Mouse (Mus musculus) heart, adult 2 months (tissue): ENCODE data around the gene Acaca. TPM values are rescaled to one million over a fixed set of nuclear protein-coding genes. Genes with fewer than 3 reads are reported as not detected.

Source experiments
- DNase-seq, 2 experiments: peaks; one replicate each; pipeline ENCODE4 v3.0.0; 2021
- H3K27ac ChIP-seq: fragments of 200-600 bp; 2 replicates; pipeline ENCODE4 v1.8.1; 2022
- H3K27me3 ChIP-seq: fragments of 200-500 bp; 2 replicates; pipeline ENCODE4 v1.6.1; 2012; ENCODE audit warnings: mild to moderate bottlenecking, low read length, inconsistent platforms, mixed read lengths; ENCODE audit not compliant: control insufficient read depth, insufficient read depth
- H3K36me3 ChIP-seq: fragments of 200-500 bp; 2 replicates; pipeline ENCODE4 v1.6.1; 2012; ENCODE audit warnings: low read length, inconsistent platforms; ENCODE audit not compliant: control insufficient read depth, insufficient read depth
- H3K4me1 ChIP-seq: fragments of 200-500 bp; 2 replicates; pipeline ENCODE4 v1.6.1; 2011; ENCODE audit warnings: low read length; ENCODE audit not compliant: control insufficient read depth, insufficient read depth
- H3K4me3 ChIP-seq: fragments of 200-600 bp; 2 replicates; pipeline ENCODE4 v1.8.1; 2022
- H3K79me2 ChIP-seq: fragments of 200-500 bp; replicated peaks from 2 replicates; pipeline ENCODE4 v1.6.1; 2012; ENCODE audit warnings: mild to moderate bottlenecking, inconsistent platforms, low read length, moderate library complexity, mixed read lengths; ENCODE audit not compliant: control insufficient read depth, insufficient read depth
- H3K9ac ChIP-seq: fragments of 200-500 bp; 2 replicates; pipeline ENCODE4 v1.6.1; 2012; ENCODE audit warnings: low read depth, mild to moderate bottlenecking, control low read depth, inconsistent platforms, low read length, mixed read lengths
- CTCF ChIP-seq: fragments of 200-600 bp; IDR thresholded peaks from 2 replicates; pipeline ENCODE4 v1.8.1; 2022; ENCODE audit warnings: antibody characterized with exemption, mild to moderate bottlenecking, moderate library complexity
- EP300 ChIP-seq: fragments of 200-500 bp; IDR thresholded peaks from 2 replicates; pipeline ENCODE4 v1.6.1; 2011; ENCODE audit warnings: low read depth, low read length, control low read depth; ENCODE audit not compliant: insufficient read depth
- POLR2A ChIP-seq: fragments of 200-500 bp; IDR thresholded peaks from 2 replicates; pipeline ENCODE4 v1.6.1; 2011; ENCODE audit warnings: mild to moderate bottlenecking, low read depth, low read length, control low read depth; ENCODE audit not compliant: insufficient read depth
- WGBS: fragments of 180-500 bp; shearing (Covaris S2); methylation state at CpG from one replicate; pipeline ENCODE4 v1.1.7; 2018; 5-methylcytosine and 5-hydroxymethylcytosine counted together
- intact Hi-C: fragments of 180-260 bp; cut with DNase I; formaldehyde crosslinking; loops from one replicate; pipeline ENCODE4 v1.15.1; 2025
- polyA plus RNA-seq: library from polyadenylated mRNA; depleted of rRNA; stranded (reverse); fragments of >200 nt; gene quantifications from 2 replicates; pipeline ENCODE4 v1.2.3, GENCODE M21; 2012
- total RNA-seq, 2 experiments: library from RNA; stranded (reverse); gene quantifications; 2 replicates each; pipeline ENCODE4 v1.2.3; 2021

Gene Acaca
- total and polyA plus RNA-seq, 3 experiments = 19.4 to 25.9 (median 20.0) TPM

GRCm38 (mm10) chr11:84368902-84369301, 239.4 kb downstream of the Acaca start:
- TF ChIP-seq EP300 (no peak), CTCF (no peak), POLR2A (no peak)
- DNase-seq = no peak
- no peak overlapping the region for H3K27ac ChIP-seq
- no peaks in the 10 kb centered on the region for H3K36me3 ChIP-seq
- H3K9ac ChIP-seq = no peak overlapping the region
- 83% methylated on average over 2 of the region's 2 CpGs for WGBS
- no peak overlapping the region for H3K4me3 ChIP-seq
- intact Hi-C loops = no loop called here
- no peaks in the 10 kb centered on the region for H3K4me1 ChIP-seq
- H3K79me2 ChIP-seq = no peaks in the 10 kb centered on the region
- H3K27me3 ChIP-seq = no peaks in the 10 kb centered on the region

- Histone ChIP-seq H3K27me3 (no peaks in the 10 kb centered on the region), H3K36me3 (no peaks in the 10 kb centered on the region), H3K4me3 (no peak overlapping the region), H3K27ac (no peak overlapping the region), H3K79me2 (no peaks in the 10 kb centered on the region), H3K4me1 (no peaks in the 10 kb centered on the region), H3K9ac (no peak overlapping the region)
- TF ChIP-seq EP300 (no peak), CTCF (no peak), POLR2A (no peak)
- DNase-seq = no peak
- intact Hi-C loops = no loop called here
- WGBS = 82% methylated on average over 4 of the region's 4 CpGs
Observed at GRCm38 (mm10) chr11:84373122-84373521, 243.7 kb downstream of the Acaca start.

GRCm38 (mm10) chr11:84375951-84376496, 246.6 kb downstream of the Acaca start:
- no peaks in the 10 kb centered on the region for H3K79me2 ChIP-seq
- H3K36me3 ChIP-seq = no peaks in the 10 kb centered on the region
- no peaks in the 10 kb centered on the region for H3K4me1 ChIP-seq
- H3K4me3 ChIP-seq = no peak overlapping the region
- WGBS = 86% methylated on average over 3 of the region's 3 CpGs
- intact Hi-C loops = no loop called here
- no peak for DNase-seq
- no peak overlapping the region for H3K27ac ChIP-seq
- no peak for TF ChIP-seq EP300
- H3K9ac ChIP-seq = no peak overlapping the region
- H3K27me3 ChIP-seq = no peaks in the 10 kb centered on the region

GRCm38 (mm10) chr11:84376510-84377365, 247.3 kb downstream of the Acaca start:
- intact Hi-C loops = no loop called here
- 92% methylated on average over 13 of the region's 13 CpGs for WGBS
- TF ChIP-seq EP300 = no peak
- TF ChIP-seq CTCF = no peak
- TF ChIP-seq POLR2A = no peak

GRCm38 (mm10) chr11:84382450-84382849, 253.0 kb downstream of the Acaca start:
- Histone ChIP-seq H3K27me3 (no peaks in the 10 kb centered on the region), H3K9ac (no peak overlapping the region), H3K36me3 (no peaks in the 10 kb centered on the region), H3K79me2 (no peaks in the 10 kb centered on the region), H3K4me1 (no peaks in the 10 kb centered on the region), H3K27ac (no peak overlapping the region), H3K4me3 (no peak overlapping the region)
- no peak for DNase-seq
- WGBS = 92% methylated on average over 13 of the region's 13 CpGs
- no peak for TF ChIP-seq CTCF
- intact Hi-C loops = no loop called here

More at GRCm38 (mm10) chr11:84376510-84377365, 247.3 kb downstream of the Acaca start:
- Histone ChIP-seq H3K36me3 (no peaks in the 10 kb centered on the region), H3K4me3 (no peak overlapping the region), H3K27ac (no peak overlapping the region), H3K27me3 (no peaks in the 10 kb centered on the region), H3K79me2 (no peaks in the 10 kb centered on the region), H3K9ac (no peak overlapping the region), H3K4me1 (no peaks in the 10 kb centered on the region)
- DNase-seq = no peak

- WGBS = 94% methylated on average over 6 of the region's 6 CpGs
- H3K27me3 ChIP-seq = no peaks in the 10 kb centered on the region
- H3K36me3 ChIP-seq = no peaks in the 10 kb centered on the region
- intact Hi-C loops = no loop called here
- TF ChIP-seq POLR2A (no peak), CTCF (no peak), EP300 (no peak)
- H3K4me1 ChIP-seq = no peaks in the 10 kb centered on the region; the same call in 1 of the 2 replicates
- DNase-seq = no peak
- H3K4me3 ChIP-seq = no peak overlapping the region
- no peak overlapping the region for H3K9ac ChIP-seq
- H3K79me2 ChIP-seq = no peaks in the 10 kb centered on the region
- H3K27ac ChIP-seq = no peak overlapping the region
Observed at GRCm38 (mm10) chr11:84383891-84384290, 254.4 kb downstream of the Acaca start.
